Mouse (Mus musculus): Measurements from ENCODE around the gene Abi3. TPM values are rescaled to one million over a fixed set of nuclear protein-coding genes. Genes with fewer than 3 reads are reported as not detected.

The Abi3 gene
- polyA plus RNA-seq, 1 experiment from 2014 or later: 8.1 TPM

GRCm38 (mm10) chr11:95814101-95814500 lies 28.2 kb downstream of the Abi3 start:
- H3K9ac ChIP-seq (ENCODE audit: low read depth, low read length): no peak overlapping the region
- no peaks in the 10 kb centered on the region for H3K9me3 ChIP-seq (ENCODE audit: control insufficient read depth)
- no peak for TF ChIP-seq CTCF (IDR thresholded peaks at IDR 0.05; ENCODE audit: low read depth)
- no peaks in the 10 kb centered on the region for H3K27me3 ChIP-seq (replicated peaks; ENCODE audit: control insufficient read depth, insufficient read depth, low read length)
- H3K4me3 ChIP-seq (ENCODE audit: low read depth, low read length): no peak overlapping the region
- no peak overlapping the region for H3K27ac ChIP-seq (ENCODE audit: low read depth, low read length)
- ATAC-seq: no peak
- no peaks in the 10 kb centered on the region for H3K4me1 ChIP-seq (replicated peaks; ENCODE audit: control insufficient read depth, insufficient read depth, low read length)
- 89% methylated on average over 2 of the region's 2 CpGs for WGBS
- H3K36me3 ChIP-seq (ENCODE audit: control insufficient read depth, insufficient read depth): no peaks in the 10 kb centered on the region
- H3K4me2 ChIP-seq (replicated peaks; ENCODE audit: low read depth): no peak overlapping the region

GRCm38 (mm10) chr11:95812224-95812623 lies 30.1 kb downstream of the Abi3 start:
- no peak overlapping the region for H3K27ac ChIP-seq (ENCODE audit: low read depth, low read length)
- no peak for ATAC-seq
- H3K9ac ChIP-seq (ENCODE audit: low read depth, low read length): no peak overlapping the region
- 79% methylated on average over 4 of the region's 4 CpGs for whole genome bisulfite sequencing
- no peaks in the 10 kb centered on the region for H3K36me3 ChIP-seq (ENCODE audit: control insufficient read depth, insufficient read depth)
- no peak overlapping the region for H3K4me3 ChIP-seq (ENCODE audit: low read depth, low read length)
- no peak overlapping the region for H3K4me2 ChIP-seq (replicated peaks; ENCODE audit: low read depth)
- H3K9me3 ChIP-seq (ENCODE audit: control insufficient read depth): no peaks in the 10 kb centered on the region
- TF ChIP-seq CTCF (IDR thresholded peaks at IDR 0.05; ENCODE audit: low read depth): no peak
- H3K27me3 ChIP-seq (replicated peaks; ENCODE audit: control insufficient read depth, insufficient read depth, low read length): no peaks in the 10 kb centered on the region
- H3K4me1 ChIP-seq (replicated peaks; ENCODE audit: control insufficient read depth, insufficient read depth, low read length): 0 out of 2 replicates have a peak, but pooled peaks cover 2% of the 10 kb centered on the region

GRCm38 (mm10) chr11:95811741-95812140 lies 30.5 kb downstream of the Abi3 start:
- 86% methylated on average over 6 of the region's 6 CpGs for WGBS
- H3K9ac ChIP-seq (ENCODE audit: low read depth, low read length): no peak overlapping the region
- H3K9me3 ChIP-seq (ENCODE audit: control insufficient read depth): no peaks in the 10 kb centered on the region
- H3K27ac ChIP-seq (ENCODE audit: low read depth, low read length): no peak overlapping the region
- no peak overlapping the region for H3K4me3 ChIP-seq (ENCODE audit: low read depth, low read length)
- TF ChIP-seq CTCF (IDR thresholded peaks at IDR 0.05; ENCODE audit: low read depth): no peak
- no peaks in the 10 kb centered on the region for H3K27me3 ChIP-seq (replicated peaks; ENCODE audit: control insufficient read depth, insufficient read depth, low read length)
- H3K36me3 ChIP-seq (ENCODE audit: control insufficient read depth, insufficient read depth): no peaks in the 10 kb centered on the region
- H3K4me1 ChIP-seq (replicated peaks; ENCODE audit: control insufficient read depth, insufficient read depth, low read length): 0 out of 2 replicates have a peak, but pooled peaks cover 2% of the 10 kb centered on the region
- no peak for ATAC-seq
- H3K4me2 ChIP-seq (replicated peaks; ENCODE audit: low read depth): no peak overlapping the region

- H3K4me2 ChIP-seq (replicated peaks; ENCODE audit: low read depth): no peak overlapping the region
- no peaks in the 10 kb centered on the region for H3K9me3 ChIP-seq (ENCODE audit: control insufficient read depth)
- no peak overlapping the region for H3K4me3 ChIP-seq (ENCODE audit: low read depth, low read length)
- no peak overlapping the region for H3K27ac ChIP-seq (ENCODE audit: low read depth, low read length)
- WGBS: 60% methylated on average over 7 of the region's 7 CpGs
- no peaks in the 10 kb centered on the region for H3K27me3 ChIP-seq (replicated peaks; ENCODE audit: control insufficient read depth, insufficient read depth, low read length)
- 0 out of 2 replicates have a peak, but pooled peaks cover 2% of the 10 kb centered on the region for H3K4me1 ChIP-seq (replicated peaks; ENCODE audit: control insufficient read depth, insufficient read depth, low read length)
- H3K36me3 ChIP-seq (ENCODE audit: control insufficient read depth, insufficient read depth): no peaks in the 10 kb centered on the region
- ATAC-seq: no peak
- H3K9ac ChIP-seq (ENCODE audit: low read depth, low read length): no peak overlapping the region
- TF ChIP-seq CTCF (IDR thresholded peaks at IDR 0.05; ENCODE audit: low read depth): no peak
Measured at GRCm38 (mm10) chr11:95810828-95811227, 31.4 kb downstream of the Abi3 start.

DNA sequence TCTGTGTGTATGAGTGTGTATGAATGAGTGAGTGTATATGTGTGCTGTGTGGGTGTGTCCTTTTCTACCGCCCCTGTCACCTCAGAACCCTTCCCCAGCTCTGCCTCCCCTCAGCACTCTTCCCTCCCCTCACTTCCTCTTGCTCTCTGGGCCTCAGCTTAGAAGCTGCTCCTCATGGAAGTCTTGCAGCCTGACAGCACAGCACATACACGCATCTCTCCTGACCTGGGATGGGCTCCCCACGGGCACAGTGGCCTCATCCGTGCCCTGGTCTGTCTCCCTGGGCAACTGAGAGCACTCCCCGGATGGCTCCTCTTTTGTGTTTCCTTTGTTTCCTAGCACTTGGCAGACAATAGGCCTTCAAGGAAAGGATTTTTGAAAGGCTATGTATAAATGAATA lies 32.7 kb downstream of the Abi3 start:
- no peak overlapping the region for H3K4me2 ChIP-seq (replicated peaks; ENCODE audit: low read depth)
- ATAC-seq: no peak
- H3K9ac ChIP-seq (ENCODE audit: low read depth, low read length): no peak overlapping the region
- no peaks in the 10 kb centered on the region for H3K36me3 ChIP-seq (ENCODE audit: control insufficient read depth, insufficient read depth)
- no peaks in the 10 kb centered on the region for H3K9me3 ChIP-seq (ENCODE audit: control insufficient read depth)
- WGBS: 43% methylated on average over 5 of the region's 5 CpGs
- H3K27ac ChIP-seq (ENCODE audit: low read depth, low read length): no peak overlapping the region
- H3K27me3 ChIP-seq (replicated peaks; ENCODE audit: control insufficient read depth, insufficient read depth, low read length): no peaks in the 10 kb centered on the region
- TF ChIP-seq CTCF (IDR thresholded peaks at IDR 0.05; ENCODE audit: low read depth): no peak
- 0 out of 2 replicates have a peak, but pooled peaks cover 9% of the 10 kb centered on the region for H3K4me1 ChIP-seq (replicated peaks; ENCODE audit: control insufficient read depth, insufficient read depth, low read length)
- no peak overlapping the region for H3K4me3 ChIP-seq (ENCODE audit: low read depth, low read length)

GRCm38 (mm10) chr11:95808448-95809011 lies 33.7 kb downstream of the Abi3 start:
- Histone ChIP-seq H3K27ac (ENCODE audit: low read depth, low read length) (no peak overlapping the region), H3K4me3 (ENCODE audit: low read depth, low read length) (no peak overlapping the region), H3K9ac (ENCODE audit: low read depth, low read length) (no peak overlapping the region), H3K36me3 (ENCODE audit: control insufficient read depth, insufficient read depth) (no peaks in the 10 kb centered on the region), H3K4me1 (replicated peaks; ENCODE audit: control insufficient read depth, insufficient read depth, low read length) (0 out of 2 replicates have a peak, but pooled peaks cover 9% of the 10 kb centered on the region), H3K9me3 (ENCODE audit: control insufficient read depth) (no peaks in the 10 kb centered on the region), H3K27me3 (replicated peaks; ENCODE audit: control insufficient read depth, insufficient read depth, low read length) (no peaks in the 10 kb centered on the region), H3K4me2 (replicated peaks; ENCODE audit: low read depth) (no peak overlapping the region)
- TF ChIP-seq CTCF (IDR thresholded peaks at IDR 0.05; ENCODE audit: low read depth): no peak
- 24% methylated on average over 5 of the region's 5 CpGs for WGBS
- no peak for ATAC-seq

Data from intestine, postnatal 0 days (tissue).